Mouse (Mus musculus) B cell, adult 2 months (primary cell): ENCODE measurements around the gene Olfr524.

Source experiments
- DNase-seq, 2 experiments: peaks; one replicate each; pipeline ENCODE4 v3.0.0; 2022

The Olfr524 gene

GRCm38 (mm10) chr7:140186646-140187620 lies 18.8 kb downstream of the Olfr524 start:
- DNase-seq = no peak

DNA sequence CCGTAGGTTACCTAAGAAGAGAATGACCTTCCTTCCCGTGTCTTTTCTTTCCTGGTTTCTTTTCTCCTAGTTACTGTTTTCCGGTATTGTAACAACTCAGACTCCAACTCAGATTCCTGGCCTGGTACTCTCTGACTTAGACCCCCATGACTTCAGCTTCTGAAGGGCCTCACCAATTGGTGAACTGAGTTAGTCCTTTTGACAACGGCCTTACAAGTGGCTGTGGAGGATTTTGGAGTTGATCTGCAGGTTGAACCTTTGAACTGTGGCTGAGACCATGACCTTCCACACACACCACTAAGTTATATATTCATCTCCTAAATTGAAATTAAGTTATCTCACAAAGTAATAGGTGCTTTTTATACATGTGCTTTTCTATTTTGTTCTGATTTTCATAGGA lies 21.6 kb downstream of the Olfr524 start:
- DNase-seq = no peak

DNA sequence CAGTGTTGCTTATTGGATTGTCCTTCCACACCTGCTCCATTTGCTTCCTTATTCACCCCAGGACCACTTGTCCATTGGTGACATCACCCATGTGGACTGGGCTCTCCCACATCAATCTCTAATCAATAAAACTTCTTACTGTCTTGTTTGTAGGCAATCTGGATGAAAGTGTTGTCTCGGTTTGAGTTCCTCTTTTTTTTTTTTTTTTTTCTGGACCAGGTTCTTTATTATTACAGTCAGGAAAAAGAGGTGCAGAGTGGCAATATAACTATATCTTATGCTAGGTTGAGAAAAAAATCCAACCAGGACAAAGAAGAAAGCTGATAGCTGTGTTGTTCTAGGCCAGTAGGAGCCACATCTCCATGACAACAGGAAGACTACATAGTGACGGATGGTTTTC lies 25.1 kb downstream of the Olfr524 start:
- no peak for DNase-seq

GRCm38 (mm10) chr7:140179176-140179575 lies 26.6 kb downstream of the Olfr524 start:
- DNase-seq = no peak

- no peak for DNase-seq
Observed at GRCm38 (mm10) chr7:140172936-140173335, 32.8 kb downstream of the Olfr524 start, which contains the start of gene Olfr523. Gene Olfr523 (plus strand): TSS chr7:140173217.

DNA sequence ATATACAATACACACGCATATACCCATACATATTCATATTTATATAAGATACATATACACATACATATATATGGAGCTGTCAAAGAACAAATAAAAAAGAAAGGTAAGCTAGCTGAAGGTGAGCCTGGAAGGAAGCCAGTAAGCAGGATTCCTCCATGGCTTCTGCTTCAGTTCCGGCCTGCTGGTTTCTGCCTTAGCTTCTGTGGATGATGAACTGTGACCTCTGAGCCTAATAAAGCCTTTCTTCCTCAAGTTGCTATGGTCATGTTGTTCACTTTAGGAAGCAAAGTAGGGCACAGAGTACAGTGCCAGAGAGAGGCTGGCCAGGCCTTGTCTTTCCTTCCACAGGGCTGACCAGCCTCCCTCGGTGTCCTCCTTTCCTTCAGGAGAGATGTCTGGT lies 34.9 kb downstream of the Olfr524 start:
- no peak for DNase-seq

DNA sequence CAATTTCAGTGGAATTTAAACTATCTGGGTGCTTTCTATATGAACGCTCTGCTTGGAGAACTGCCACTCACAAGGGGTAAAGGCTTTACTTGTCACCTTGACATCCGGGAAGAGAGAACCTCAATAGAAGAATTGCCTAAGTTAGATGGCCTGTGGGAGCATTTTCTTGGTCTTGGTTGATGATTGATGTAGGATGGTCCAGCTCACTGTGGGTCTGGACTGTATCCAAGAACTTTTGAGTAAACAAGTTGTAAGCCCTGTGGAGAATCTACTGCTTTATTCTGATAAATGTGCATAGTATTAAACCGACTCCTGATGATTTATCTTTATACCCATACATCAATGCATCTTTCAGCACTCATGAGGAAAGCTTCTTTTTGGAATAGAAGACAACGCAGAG lies 36.4 kb downstream of the Olfr524 start:
- DNase-seq = no peak

GRCm38 (mm10) chr7:140167950-140168349 lies 37.8 kb downstream of the Olfr524 start:
- DNase-seq = no peak

GRCm38 (mm10) chr7:140164664-140165063 lies 41.1 kb downstream of the Olfr524 start, which contains the start of gene Olfr522:
Gene Olfr522 (minus strand): TSS chr7:140164764.
- DNase-seq = no peak

DNA sequence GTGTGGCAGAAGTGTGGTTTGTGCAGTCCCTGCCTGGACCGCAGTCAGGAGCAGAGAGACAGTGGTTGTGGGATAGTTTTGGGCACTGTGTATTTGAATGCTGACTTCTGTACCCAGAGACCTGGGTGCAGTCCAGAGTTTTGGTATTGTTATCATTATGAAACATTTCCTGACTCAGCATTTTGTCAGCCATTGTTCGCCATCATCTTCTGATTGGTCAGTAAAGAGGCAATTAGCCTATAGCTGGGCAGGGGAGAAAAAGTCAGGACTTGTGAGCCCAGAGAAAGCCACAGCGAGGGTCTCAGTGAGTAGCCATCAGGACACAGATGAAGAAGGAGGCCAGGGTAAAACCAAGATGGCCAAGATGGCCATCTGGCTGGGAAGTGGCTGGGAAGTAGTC lies 45.4 kb downstream of the Olfr524 start:
- no peak for DNase-seq

- no peak for DNase-seq
Observed at GRCm38 (mm10) chr7:140154218-140154927, 51.4 kb downstream of the Olfr524 start, which contains the start of gene Sprn. Gene Sprn (minus strand): TSS chr7:140154877.

GRCm38 (mm10) chr7:140153829-140154217 lies 51.9 kb downstream of the Olfr524 start:
- DNase-seq = no peak

DNA sequence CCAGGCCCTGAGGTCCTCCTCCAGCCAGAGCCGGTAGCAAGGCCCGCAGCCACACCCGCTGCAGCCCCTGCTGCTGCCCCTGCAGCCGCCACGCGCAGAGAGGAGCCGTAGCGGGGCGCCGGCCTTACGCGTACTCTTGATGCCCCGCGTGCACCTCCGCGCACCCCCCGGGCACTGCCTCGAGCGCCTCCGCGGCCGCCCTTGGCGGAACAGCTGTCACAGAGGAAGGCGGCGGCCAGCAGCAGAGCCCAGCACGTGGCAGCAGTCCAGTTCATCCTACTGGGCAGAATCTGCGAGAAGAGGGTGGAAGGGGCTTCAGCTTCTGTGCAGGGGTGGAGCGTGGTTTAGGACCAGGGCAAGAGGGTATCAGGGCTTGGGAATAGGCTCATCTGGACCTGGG lies 52.4 kb downstream of the Olfr524 start:
- no peak for DNase-seq
